Mouse (Mus musculus) naive thymus-derived CD4-positive, alpha-beta T cell, adult 2 months (primary cell): Measurements from ENCODE around the gene Mrc1.
A peak's percentile ranks its signal among the peaks of the same experiment; 100 is the strongest.
"Not testable (repeated sequence)": the region's sequence is repeated elsewhere in the genome, so short reads cannot be mapped to it uniquely, and the experiment has no call there.

Experiments
- DNase-seq: peaks from one replicate; pipeline ENCODE4 v3.0.0-alpha.2; 2011; ENCODE audit warnings: low read depth

The Mrc1 gene

DNA sequence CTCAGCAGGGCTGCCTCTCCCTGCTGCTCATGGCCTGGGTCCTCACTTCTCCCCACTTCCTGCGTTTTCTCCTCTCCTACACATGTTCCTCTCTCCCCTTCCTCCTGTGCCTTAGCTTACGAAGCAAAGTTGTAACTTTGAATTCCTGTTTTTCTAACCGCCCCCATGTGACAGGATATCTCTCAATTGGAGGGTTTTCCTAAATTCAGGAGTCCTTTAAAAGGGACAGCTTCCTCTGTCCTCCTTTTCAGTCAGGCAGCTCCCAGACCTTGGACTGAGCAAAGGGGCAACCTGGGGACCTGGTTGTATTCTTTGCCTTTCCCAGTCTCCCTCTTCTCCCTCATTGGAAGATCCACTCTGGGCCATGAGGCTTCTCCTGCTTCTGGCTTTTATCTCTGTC is at the start of gene Mrc1:
Gene Mrc1 (plus strand): TSS at position 244 of the 400 bp plus-strand sequence.
- DNase-seq, result no peak

DNA sequence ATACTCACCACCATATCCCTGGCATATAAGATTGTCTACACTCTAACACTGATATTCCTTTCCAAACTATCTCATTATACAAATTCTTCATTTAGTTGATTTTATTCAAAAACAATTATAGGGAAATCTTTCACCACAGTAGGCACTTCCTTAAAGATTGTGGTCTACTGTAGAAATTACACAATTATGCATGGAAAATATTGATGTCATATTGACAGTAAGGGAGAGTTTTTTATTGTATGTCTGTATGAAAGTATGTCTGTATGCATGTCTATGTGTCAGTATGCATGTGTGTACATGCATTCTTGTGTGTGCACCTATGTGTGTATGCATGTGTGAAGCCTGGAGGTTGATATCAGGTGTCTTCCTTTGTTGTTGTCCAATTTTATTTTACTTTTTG is 44.8 kb upstream of the Mrc1 start:
- no peak for DNase-seq

DNA sequence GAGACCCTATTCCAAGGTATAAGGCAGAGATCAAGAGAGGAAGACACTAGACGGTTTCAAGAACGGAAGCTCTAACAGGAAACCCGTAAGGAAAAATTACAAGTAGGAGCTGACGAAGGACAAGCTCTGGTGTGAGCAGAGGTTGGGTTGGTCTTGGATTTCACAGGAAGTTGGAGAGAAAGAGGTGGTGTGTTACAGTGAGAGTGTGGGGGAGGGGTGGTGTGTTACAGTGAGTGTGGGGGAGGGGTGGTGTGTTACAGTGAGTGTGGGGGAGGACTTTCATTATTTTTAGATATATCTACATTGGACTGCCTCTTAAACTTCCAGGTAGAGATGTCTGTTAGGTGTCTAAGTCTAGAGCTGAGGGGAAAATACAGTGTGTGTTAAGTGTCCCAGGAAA is 38.5 kb upstream of the Mrc1 start:
- DNase-seq, result peak; percentile 4

DNA sequence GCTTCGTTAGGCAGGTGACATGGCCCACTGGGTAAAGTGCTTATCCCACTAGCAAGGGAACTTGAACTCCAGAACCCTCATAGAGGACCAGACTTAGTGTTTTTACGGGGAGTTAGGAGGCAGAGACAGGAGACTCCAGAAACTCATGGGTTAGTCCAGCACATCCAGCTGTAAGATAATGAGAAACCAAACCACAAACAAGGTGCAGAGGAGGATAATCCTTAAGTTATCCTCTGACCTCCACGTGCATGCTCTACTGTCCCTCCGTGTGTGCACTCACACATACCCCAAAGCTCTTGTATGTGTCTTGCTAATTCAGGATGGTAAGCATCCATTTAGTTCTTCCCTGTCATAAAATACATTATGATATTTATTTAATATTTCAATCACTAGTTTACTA is 37.6 kb upstream of the Mrc1 start:
- no peak for DNase-seq

DNA sequence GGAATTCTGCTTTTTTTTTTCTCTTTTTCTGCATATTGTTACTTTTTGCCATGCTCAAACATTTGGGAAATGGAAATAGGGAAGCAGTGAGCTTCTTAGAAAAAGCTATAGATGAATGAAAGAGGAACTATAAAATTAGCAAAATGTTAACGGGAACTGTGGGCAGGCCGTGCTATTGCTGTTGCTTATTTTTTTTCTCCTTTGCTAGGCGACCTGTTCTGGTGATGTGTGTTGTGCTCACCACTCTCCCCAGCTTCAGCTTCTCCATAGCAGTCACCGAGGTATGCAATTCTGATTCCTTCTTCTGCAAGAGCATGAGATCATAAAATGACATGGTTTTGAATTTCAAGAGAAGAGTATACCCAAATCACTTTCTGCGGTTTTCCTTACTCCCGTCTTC is 37.1 kb upstream of the Mrc1 start:
- no peak for DNase-seq

DNA sequence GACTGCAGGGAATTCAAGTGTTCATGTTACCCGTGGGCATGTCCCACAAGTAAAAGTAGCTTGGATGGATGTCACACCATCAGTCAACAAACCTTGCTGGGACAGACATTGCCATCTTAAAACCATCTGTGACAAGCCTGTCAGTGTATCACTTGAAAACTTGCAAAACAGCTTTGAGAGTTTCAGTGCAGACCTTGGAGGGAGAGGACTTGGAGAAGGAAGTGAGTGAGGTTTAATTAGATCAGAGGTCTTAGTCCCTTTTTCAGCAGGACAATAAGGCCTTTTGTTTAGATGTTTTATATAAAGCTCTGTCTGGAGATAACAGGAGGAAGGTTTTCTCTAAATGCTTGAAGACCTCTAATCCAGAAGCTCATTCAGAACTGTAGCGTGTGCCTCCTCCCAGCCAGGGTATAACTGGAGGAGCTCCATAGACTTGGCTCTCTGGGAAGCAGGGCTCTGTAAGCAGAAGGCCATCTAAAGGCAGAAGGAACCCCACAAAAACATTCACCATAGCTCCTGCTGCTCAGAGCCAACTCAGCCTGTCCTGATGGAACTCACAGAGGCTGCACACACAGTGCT is 30.8 kb upstream of the Mrc1 start:
- not testable (repeated sequence) for DNase-seq

DNA sequence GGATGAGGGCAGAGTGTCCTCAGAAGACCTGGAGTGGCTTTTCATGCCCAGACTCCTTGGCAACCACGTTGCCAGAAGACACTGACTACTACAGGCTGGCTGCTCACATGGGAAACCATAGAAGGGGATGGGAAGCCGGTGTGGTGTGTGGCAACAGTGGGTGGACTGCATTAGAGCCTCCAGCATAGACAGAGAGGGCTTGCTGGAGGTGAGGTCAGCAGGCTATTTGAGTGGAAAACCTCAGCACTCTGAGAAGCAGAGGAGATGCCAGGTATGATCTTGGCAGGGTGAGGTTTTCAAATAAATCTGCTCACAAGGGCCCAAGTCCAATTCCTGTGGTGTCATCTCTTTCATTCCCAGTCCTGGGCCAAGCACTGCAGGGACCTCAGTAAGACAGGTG is 29.6 kb upstream of the Mrc1 start:
- DNase-seq, result no peak

DNA sequence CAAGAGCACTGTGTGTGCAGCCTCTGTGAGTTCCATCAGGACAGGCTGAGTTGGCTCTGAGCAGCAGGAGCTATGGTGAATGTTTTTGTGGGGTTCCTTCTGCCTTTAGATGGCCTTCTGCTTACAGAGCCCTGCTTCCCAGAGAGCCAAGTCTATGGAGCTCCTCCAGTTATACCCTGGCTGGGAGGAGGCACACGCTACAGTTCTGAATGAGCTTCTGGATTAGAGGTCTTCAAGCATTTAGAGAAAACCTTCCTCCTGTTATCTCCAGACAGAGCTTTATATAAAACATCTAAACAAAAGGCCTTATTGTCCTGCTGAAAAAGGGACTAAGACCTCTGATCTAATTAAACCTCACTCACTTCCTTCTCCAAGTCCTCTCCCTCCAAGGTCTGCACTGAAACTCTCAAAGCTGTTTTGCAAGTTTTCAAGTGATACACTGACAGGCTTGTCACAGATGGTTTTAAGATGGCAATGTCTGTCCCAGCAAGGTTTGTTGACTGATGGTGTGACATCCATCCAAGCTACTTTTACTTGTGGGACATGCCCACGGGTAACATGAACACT is 28.2 kb upstream of the Mrc1 start:
- not testable (repeated sequence) for DNase-seq

DNA sequence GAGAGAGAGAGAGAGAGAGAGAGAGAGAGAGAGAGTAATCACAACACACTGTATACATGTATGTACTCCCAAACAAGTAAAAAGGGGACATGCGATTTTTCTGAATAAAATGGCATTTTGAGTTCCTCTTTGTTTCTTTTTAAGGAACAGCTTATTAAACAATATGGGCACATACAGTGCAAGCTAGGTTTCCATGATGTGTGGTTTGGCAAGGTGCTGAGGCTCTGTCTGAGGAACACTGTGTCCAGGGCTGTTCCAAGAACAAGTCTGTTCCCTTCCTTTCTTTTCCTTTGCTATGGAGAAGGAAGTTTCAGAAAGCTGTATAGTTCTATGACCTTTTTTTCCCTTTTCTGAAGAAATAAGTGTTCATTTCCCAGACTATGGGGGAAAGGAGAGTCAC is 24.9 kb upstream of the Mrc1 start:
- no peak for DNase-seq

DNA sequence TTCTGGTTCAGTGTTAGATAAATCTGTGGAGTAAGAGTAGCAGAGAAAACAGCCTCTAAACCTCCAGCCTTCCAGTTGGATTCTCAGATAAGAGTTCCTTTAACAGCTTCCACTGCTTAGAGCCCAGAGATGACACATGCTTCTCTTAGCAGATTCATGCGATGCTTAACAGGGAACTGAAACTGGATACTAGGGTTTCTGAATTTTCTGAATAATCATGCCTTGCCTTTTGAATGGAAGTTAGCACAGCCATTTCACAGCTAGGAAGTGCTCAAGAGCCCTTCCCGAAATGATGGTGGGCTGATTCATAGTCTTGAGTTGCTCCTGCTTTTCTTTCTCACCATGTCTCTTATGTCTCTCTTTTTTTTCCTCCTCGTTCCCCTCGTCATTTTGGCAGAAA is 22.4 kb upstream of the Mrc1 start:
- DNase-seq, result no peak

DNA sequence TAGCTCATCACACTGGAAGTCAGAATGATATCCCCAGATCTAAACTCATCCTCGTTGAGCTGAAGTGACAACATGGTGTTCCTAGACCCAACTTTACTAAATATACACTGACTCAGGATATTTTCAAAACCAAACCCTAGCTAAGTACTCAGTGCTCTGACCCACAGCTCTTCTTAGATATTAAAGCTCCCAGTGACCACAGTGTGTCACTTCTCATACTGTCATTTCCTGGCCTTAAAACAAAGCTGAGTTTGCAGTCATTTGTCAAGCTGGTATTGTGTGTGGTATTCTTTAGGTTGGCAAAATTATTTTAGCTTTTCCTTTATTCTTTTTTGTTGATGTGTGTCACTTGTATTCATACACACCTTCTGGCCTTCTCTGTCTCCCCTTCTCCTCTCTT is 18.5 kb upstream of the Mrc1 start:
- DNase-seq, result no peak

DNA sequence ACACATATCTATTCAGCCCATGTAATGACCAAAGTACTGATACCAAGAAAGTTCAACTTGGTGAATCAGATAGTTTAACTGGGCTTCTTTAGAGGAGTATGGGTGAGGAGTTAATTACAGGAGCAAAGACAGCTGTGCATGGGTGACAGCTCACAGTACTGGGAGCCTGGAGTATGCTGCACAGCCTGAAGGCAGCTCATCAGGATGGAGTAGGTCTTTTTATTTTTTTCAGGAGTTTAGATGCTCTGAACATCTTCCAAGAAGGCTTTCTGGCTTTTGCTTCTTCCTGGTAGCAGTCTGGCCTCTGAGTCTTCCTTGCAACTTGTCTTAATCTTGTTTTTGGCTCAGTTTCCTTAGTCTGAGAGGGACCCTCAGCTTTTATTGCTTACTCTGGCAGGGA is 17.6 kb upstream of the Mrc1 start:
- DNase-seq, result no peak

DNA sequence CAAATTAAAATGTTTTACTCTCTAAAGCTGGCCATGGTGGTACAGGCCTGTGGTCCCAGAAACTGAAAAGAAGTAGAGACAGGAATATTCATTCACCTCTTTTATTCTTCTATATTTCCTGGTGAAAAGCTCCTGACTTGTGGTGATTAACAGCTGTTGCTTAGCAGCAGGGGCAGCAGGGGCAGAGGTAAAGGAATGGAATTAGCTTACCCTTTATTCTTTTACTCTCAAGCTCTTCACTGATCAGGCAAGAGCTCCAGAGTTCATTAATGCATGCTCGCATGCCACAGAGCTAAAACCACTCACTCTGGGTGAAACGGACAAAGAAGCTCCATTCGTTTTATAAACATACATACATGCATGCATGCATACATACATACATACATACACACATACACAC is 14.4 kb upstream of the Mrc1 start:
- DNase-seq, result no peak

DNA sequence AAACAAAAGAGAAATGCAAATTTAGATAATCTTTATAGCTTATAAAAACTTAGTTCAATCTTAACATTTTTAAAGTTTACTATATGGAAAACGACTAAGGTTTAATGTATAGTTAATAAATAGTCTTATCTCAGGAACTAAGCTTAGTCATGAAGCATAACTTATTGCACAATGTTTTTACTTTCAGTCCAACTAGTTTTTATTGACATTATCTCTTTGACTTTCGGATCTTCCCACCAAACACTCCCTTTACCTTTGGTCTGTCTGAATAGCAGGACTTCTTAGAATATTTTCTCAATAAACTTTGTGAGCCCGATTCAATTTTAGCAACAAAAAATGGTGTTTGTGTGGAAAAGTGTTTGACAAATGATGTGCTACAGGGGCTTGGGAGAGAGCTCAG is 12.5 kb upstream of the Mrc1 start:
- no peak for DNase-seq

DNA sequence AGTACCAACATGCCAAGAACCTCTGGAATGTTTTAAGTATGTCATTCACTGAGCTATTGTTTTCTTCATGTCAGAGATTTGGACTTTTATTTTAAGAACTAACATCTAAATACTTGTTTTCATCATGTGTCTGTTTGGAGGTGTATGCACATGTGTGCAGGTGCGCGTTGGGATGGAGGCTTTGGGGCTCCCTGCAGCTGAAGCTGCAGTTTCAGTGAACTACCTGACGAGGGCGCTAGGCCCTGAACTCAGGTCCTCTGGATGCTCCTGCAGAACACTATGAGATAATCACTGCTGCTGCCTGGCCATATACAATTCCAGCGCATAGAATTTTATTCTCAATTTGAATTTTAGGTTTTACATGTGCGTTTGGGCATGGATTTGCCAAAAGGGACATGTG is 11.1 kb upstream of the Mrc1 start:
- DNase-seq, result no peak

DNA sequence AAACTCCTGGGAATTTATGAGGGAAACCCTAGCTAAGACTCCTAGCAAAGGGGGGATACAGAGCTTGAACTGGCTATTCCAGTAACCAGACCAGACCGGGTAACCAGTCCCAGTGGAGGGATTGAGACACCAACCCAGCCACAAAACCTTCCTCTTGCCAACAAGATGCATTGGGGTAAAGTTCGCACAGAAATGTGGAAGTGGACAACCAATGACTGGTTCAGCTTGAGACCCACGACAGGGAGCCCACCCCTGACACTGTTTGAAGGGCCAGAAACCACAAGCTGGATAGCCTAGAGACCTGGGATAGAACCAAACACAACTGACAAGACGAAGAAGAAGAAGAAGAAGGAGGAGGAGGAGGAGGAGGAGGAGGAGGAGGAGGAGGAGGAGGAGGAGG is 4.8 kb upstream of the Mrc1 start:
- no peak for DNase-seq

DNA sequence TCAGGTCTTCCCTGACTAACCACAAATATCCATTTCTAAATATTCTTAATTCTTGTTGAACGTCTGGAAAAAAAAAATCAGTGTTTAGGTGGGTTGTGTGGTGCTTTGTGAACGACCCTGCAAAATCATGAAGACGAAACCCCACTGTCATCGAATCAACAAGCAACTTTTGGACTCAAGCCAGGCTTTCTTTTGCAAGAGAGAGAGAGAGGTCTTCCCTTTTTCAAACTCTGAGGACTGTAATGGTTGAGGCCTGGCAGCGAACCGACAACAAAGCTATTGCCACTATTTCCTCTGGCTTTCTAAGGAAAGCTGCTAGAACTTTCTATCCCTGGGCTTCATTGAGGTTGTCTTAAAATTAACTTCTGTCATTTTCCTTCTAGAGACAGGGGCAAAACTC is 697 bp upstream of the Mrc1 start:
- DNase-seq, result no peak

DNA sequence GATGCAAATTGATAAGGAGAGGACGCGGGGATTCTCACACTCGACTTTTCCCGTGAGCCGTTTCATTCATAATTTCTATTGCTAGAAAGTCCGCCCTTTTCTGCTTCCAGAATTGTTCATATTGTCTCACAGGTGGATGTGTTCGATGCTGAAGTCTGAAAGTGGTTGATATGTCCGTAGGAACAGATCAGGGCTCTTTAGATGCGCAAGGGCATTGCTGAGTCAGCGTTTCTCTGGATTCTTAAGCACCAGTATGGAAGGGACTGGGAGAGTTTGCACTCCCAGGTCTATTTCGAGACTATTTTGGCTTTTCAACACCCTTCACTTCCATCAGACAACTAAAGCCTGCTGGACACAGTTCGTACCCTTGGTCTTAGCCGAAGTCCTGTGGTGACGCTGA is 787 bp downstream of the Mrc1 start:
- DNase-seq, result no peak

DNA sequence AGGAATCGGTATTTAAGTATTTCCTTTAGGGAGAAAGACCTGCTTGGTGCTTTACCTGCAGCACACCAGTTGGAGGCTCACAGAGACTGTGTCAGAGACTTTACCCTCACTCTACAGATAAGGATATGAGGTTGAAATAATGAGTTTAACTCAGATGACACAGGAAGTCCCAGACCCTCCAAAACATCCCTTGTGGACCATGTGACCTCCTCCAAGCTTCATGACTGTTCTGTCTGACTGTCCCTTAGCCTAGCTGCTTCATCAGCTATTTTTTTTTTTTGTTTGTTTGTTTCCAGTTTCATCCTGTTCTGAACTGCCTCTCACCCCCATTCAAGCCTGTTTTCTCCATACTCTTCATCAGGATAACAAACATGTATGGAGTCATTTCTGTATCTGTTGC is 3.7 kb downstream of the Mrc1 start:
- no peak for DNase-seq

DNA sequence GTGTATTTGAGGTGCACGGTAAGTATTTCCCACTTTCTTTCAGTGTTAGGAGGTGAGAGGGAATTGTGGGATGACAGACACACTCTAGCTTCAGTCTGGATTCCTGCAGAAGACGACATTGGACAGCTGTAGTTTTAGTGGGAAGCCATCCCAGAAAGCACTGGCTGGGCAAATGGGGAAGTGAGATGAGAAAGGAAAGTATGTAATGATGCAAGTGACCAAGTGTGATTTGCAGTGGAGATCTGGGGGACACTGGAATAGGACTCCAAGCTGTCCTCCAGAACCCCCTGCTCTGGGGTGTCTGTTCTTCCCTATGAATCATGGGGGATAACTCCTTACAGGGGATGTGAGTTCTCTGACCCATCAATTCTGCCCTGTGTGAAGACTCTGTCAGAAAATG is 4.8 kb downstream of the Mrc1 start:
- no peak for DNase-seq

DNA sequence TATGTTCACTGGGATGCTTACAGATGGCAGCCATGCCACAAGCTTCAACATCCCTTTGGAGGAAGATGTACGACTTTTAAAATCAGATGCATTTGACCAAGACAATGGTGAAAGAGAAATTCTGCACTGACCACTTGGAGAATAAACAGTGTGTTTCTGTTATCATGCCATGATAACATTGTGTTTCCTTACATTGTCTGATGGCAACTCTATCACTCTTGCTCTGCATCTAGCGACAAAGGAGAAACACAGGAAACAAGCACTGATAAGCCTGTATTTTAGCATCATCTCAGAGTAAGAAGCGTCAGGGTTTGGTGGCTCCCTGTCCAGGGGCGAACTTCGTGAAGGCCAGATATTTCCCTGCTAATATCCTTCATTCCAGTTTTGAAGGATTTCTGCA is 6.1 kb downstream of the Mrc1 start:
- no peak for DNase-seq

DNA sequence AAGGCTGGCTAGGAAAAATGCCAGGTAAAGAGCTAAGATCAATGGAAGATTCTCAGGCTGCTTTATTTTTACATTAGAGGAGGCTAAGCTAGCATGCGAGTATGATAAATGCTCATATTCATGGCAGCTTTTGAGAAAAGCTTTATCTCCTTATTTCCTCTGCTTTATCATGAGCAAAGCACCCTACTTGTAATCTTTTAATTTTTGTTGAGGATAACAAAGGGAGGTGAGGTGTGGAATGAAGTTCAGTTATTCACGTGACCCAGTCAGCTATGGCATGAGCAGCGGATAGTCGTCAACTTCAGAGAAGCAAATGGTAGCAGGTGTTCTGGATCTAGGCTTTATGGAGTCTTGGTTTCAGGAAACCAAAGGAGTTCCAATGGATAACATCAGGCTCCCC is 7.7 kb downstream of the Mrc1 start:
- DNase-seq, result no peak

DNA sequence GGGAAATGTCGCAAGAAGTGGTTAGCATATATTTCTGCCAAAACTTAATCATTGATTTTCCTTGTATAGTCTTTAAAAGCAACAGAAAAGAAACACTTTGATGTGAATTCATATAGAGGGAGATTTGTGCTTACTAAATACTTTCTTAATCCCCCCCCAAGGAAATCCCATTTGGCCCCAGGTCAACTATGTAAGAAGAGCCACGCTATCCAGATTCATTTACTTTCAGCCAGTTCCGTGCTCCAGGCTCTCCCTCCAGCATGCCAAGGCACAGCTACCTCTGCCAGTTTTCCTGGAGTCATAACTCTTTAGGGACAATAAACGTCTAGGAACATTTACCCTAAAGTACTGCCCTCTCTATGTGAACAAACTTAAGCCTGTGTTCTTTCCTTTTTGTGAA is 8.5 kb downstream of the Mrc1 start:
- DNase-seq, result no peak

DNA sequence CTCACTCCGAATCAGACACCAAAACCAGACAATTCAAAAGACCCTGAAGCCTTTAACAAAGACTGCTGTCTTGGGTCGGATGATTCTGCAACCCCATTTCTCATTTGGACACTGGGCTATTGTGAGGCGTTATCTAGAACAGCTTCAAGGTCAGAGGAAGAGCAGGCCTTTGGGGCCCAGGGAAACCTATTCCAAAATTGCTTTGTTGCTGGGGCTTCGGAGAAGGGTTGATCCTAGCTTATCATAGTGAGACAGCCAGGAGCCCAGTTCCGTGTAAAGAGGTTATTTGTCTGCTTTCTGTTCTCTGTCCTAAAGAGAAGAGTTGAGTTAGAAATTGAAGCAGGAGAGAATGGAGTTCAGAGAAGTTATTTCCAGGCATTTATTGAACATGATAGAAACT is 10.0 kb downstream of the Mrc1 start:
- no peak for DNase-seq

DNA sequence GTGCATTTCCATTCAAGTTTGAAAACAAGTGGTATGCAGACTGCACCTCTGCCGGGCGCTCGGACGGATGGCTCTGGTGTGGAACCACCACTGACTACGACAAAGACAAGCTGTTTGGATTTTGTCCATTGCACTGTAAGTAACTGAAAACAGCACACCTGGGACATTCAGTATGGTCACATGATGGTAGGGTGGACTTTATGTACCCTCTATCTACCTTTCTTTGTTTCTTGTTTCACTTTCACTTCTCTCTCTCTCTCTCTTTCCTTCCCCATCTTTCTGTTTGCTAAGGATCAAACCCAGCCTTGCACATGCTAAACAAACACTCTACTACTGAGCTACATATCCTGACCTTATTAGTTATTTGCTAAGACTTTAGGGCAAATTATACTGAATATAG is 15.0 kb downstream of the Mrc1 start:
- DNase-seq, result peak; percentile 4
